Mouse (Mus musculus) thymus, adult 2 months (tissue): ENCODE measurements around the gene Btbd9.

Experiments used
- CTCF ChIP-seq: fragments of 200-500 bp; IDR thresholded peaks from 2 replicates; pipeline ENCODE4 v1.5.1; 2012; ENCODE audit warnings: mild to moderate bottlenecking, control low read depth, low read length, moderate library complexity, borderline replicate concordance; ENCODE audit not compliant: control insufficient read depth, poor library complexity, insufficient read depth; ENCODE audit errors: extremely low read depth
- POLR2A ChIP-seq: fragments of 200-500 bp; IDR thresholded peaks from 2 replicates; pipeline ENCODE4 v1.6.1; 2012; ENCODE audit warnings: mild to moderate bottlenecking, low read length, control low read depth, moderate library complexity; ENCODE audit not compliant: control insufficient read depth, poor library complexity, insufficient read depth; ENCODE audit errors: extremely low read depth

- no peak for TF ChIP-seq CTCF
- no peak for TF ChIP-seq POLR2A
Observed at GRCm38 (mm10) chr17:30187154-30187553, 389.1 kb downstream of the Btbd9 start.
